Mouse (Mus musculus): ENCODE results near the gene Olfr790.

The Olfr790 gene

DNA sequence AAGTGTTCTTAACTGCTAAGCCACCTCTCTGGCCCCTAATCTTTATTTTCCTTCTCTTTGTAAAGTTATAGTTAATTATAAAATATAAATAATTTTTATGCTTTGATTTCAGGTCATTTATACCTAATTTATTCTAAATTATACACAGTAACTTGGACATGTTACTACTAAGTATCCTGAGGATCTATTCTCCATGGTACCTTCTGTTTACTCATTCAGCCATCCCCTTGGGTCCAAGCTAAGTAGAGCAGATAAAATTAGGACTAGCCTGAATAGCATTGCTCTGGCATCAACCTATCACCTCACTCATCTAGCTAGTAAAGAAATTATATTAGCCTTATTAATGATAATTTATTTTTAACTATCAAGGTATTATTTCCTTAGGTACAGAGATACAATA is at the start of gene Olfr790:
Gene Olfr790 (plus strand): TSS at position 301 of the 400 bp plus-strand sequence.
- no peak for DNase-seq

DNA sequence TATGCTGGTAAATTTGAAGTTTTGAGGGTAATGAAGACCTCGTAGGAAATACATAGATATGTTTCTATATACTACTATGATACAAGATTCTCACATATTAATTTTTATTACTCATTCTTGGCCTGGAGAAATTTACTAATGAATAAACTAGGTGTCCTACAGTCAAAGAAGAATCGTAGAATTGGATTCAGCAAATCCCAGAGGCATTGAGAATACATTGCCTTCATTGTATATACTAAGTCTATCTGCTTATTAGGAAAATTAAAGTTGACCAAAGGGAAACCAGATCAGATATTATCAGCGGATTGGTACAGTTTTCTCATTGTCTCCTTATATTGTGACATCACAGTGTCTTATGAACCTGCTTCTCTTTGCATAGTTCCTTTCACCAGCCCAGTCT is 36.7 kb upstream of the Olfr790 start, which contains the start of gene Olfr787:
Gene Olfr787 (plus strand): TSS at position 301 of the 400 bp plus-strand sequence.
- DNase-seq, result no peak

DNA sequence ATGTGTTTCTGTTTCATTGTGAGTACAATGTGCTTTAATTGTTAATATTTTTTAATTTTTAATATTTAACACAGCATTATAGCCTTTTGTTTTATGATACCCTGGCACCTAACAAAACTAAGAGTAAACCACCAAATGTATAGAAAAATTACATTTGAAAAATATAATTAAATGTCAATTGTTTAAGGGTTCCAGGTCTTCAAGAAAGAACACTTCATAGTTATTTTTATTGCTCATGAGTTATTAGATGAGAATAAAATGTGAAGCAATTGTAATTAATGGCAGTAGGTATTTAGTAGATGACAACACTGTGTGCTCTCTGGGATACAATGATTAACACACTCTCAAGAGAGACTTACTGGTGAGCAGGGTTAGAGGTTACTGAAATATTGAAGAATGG is 27.6 kb upstream of the Olfr790 start, which contains the start of gene Olfr788:
Gene Olfr788 (plus strand): TSS at position 301 of the 400 bp plus-strand sequence.
- no peak for DNase-seq

DNA sequence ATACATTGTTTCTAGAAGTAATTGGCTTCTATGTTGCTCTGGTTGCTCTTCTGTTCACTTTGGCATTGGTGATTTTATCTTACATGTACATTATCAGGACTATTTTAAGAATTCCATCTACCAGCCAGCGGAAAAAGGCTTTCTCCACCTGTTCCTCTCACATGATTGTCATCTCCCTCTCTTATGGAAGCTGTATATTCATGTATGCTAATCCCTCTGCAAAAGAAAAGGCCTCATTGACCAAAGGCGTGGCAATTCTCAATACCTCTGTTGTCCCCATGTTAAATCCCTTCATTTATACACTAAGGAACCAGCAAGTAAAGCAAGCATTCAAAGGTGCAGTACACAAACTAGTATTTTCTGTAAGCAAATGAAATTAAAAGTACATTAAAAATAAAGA is 25.0 kb upstream of the Olfr790 start:
- no peak for DNase-seq

DNA sequence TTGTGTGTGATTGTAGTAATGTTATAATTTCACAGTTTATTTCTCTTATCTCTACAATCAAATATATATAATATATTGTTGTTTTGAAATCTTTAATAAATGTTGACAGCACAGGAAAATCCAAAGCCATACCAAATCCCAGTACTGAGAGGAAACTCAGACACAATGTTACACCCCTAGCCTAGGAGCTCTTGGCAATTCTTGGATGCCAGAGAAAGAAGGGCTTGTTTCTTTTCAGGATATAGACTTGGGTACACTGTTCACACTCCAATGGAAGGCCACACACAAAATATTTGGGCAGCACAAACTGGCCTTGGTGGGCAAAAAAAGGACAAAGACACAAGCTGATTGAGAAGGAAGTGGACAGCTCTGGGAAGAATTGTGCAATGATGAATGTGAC is 24.6 kb upstream of the Olfr790 start:
- no peak for DNase-seq

DNA sequence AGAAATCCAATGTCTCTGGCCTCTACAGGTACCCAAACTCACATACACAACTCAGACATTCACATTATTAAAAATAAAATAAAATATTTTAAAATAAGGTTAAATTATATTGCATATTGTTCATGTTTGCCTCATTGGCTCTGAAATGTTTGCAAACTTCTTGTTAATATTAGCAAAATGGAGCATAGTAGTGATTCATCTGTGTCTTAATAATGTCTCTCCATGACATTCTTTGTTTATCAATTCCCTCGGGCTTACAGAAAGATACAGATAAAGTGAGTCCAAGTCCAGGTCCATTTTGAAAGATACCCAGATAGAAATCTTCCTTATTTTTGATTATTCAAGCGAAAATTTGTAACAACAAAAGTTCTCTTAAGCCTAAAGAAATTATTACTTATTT is 13.8 kb upstream of the Olfr790 start, which contains the start of gene Olfr789:
Gene Olfr789 (plus strand): TSS at position 301 of the 400 bp plus-strand sequence.
- no peak for DNase-seq

DNA sequence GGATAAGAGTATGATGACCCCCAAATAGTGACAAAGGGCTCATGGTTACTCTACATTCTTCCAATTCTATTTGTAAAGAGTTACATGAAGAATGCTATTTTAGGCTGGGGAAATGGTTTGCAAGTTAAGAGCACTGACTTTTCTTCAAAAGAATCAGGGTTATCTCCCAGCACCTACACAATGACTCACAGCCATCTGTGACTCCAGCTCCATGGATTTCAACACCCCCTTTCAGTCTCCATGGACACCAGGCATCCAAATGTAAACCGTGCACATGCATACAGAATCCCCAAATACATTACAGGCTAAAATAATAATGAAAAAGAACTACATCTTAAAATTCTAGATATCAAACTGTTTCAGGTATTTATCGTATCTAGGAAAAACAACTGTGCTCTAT is 8.2 kb upstream of the Olfr790 start:
- no peak for DNase-seq

DNA sequence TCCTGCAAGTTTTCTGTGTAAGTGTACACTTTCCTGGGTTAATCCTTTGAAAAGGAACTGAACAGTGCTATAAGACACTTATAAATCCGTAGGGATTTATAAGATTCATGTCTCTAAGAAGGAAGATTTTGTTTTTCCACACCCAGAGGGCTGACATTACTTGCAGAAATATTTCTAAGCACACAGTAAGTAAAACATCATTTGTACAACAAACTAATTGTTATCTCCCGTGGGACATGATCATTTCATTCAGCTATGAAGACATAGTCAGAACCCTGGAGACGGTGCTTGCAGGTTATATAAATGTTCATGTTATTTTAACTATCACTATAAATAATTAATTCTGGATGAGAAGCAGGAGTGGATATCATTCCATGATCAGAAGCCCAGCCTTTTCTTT is 23.2 kb downstream of the Olfr790 start, which contains the start of gene Olfr791:
Gene Olfr791 (plus strand): TSS at position 301 of the 400 bp plus-strand sequence.
- DNase-seq, result no peak

DNA sequence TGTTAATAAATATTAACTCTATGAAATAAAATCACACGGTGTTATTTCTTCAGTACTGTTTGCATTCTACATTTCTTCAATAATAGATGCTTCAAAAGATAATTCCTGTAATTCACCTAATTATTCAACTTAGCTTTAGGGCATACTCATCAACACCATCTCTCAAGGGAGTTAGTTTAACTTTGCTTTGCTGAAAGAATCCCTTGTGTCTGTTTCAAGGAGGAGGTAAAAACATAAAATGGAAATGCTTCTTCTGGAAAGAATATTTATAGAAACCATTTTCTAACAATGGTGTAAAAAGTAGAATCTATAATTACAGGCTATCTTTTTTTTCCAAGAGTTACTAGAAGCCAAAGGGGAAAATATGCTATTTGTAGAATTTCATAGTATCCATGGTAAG is 40.6 kb downstream of the Olfr790 start, which contains the start of gene Olfr792:
Gene Olfr792 (plus strand): TSS at position 301 of the 400 bp plus-strand sequence.
- DNase-seq, result no peak

DNA sequence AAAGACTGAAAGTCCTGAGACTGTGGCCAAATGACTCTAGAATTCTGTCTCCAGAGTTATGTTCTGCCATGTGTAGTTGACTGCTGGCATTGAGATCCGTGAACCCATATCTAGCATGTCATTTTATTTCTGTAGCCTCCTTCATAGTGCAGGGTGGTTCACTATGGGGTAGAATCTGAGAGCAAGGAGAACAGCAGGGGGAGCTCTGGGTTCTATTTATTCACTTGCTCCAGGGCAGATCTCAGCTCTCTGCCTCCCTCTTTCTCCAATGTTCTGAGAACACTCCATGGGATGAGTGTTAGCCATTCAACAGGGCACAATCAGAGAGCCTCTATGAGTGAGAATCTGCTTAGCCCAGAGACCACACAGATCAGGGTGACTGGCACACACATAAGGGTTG is 51.1 kb downstream of the Olfr790 start:
- DNase-seq, result no peak

Measured in thymus, postnatal 25 days (tissue).